Mouse (Mus musculus) heart, postnatal 4 days (tissue): ENCODE results near the gene Nlrp2. TPM values are rescaled to one million over a fixed set of nuclear protein-coding genes. Genes with fewer than 3 reads are reported as not detected.

Experiments
- DNase-seq: peaks from one replicate; pipeline ENCODE4 v3.0.0; 2021
- total RNA-seq, 2 experiments: library from RNA; stranded (reverse); gene quantifications; 2 replicates each; pipeline ENCODE4 v1.2.3; 2021

The Nlrp2 gene
- total RNA-seq, result not detected

GRCm38 (mm10) chr7:5350935-5351334, at the start of gene Nlrp2:
Gene Nlrp2, minus strand, starts transcription at chr7:5351035.
- no peak for DNase-seq

DNA sequence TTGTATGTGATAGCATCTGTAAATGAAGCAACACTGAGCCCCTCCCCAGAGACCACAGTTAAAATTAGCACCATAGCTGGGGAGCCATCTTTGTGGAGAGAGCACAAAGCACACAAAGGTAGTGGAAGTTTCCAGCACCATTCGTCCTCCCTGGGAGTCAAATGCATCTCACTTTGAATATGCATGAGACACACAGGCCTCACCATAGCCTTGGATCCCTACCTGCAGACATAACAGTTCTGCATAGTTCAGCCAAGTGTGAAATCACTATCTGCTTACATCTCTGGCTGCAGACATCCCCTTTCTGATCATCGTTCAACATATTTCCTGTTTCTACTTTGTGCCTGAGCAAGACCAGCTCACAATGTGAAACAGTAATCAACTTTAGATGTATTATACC, 15.9 kb upstream of the Nlrp2 start:
- no peak for DNase-seq

GRCm38 (mm10) chr7:5363599-5363998, 12.8 kb upstream of the Nlrp2 start:
- no peak for DNase-seq

- no peak for DNase-seq
Observed at GRCm38 (mm10) chr7:5350237-5350636, 598 bp downstream of the Nlrp2 start, which contains the start of gene Gm5065. Gene Gm5065, plus strand, starts transcription at chr7:5350537.

- no peak for DNase-seq
Observed at GRCm38 (mm10) chr7:5327511-5327910, 23.3 kb downstream of the Nlrp2 start.

DNA sequence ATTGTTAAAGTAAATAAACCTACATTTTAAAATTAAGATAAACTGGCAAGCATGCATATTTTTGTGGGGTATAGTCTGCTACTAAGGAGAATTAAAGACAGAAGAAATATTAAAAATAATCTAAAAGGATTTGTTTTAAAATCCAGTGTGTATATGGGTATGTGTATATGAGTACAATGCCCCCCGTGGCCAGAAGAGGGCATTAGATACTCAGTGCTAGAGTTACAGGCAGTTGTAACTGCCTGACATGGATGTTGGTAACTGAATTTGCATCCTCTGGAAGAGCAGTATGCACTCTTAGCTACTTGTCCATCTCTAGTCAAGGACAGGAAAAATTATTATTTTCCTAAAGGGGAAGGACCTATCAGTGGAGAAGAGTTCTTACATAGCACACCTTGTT, 62.6 kb downstream of the Nlrp2 start:
- DNase-seq, result no peak

GRCm38 (mm10) chr7:5263051-5263450, 87.8 kb downstream of the Nlrp2 start:
- DNase-seq, result no peak

Other genes with a start within 250 kb of the Nlrp2 start
- not detected for gene Rfpl4, start 234.1 kb downstream of the Nlrp2 start, total RNA-seq
- gene Rasl2-9, start 225.1 kb downstream of the Nlrp2 start, total RNA-seq, result 1 to 10 TPM; 2.6 to 4.5 TPM
- gene Vmn1r55, start 201.4 kb downstream of the Nlrp2 start, total RNA-seq, result not detected
- not detected for gene Vmn1r56, start 154.3 kb downstream of the Nlrp2 start, total RNA-seq
- gene Vmn1r57, start 132.5 kb downstream of the Nlrp2 start, total RNA-seq, result not detected
- not detected for gene Gm5065, start 498 bp downstream of the Nlrp2 start, total RNA-seq
- not detected for gene Vmn1r58, start 62.4 kb upstream of the Nlrp2 start, total RNA-seq
- not detected for gene Vmn1r59, start 105.7 kb upstream of the Nlrp2 start, total RNA-seq
- not detected for gene Vmn2r28, start 142.9 kb upstream of the Nlrp2 start, total RNA-seq
- not detected for gene Vmn1r60, start 196.3 kb upstream of the Nlrp2 start, total RNA-seq